Mouse (Mus musculus) cerebellum, postnatal 4 days (tissue): ENCODE measurements around the gene Btn1a1.

ENCODE experiments used
- DNase-seq, 2 experiments: peaks; one replicate each; pipeline ENCODE4 v3.0.0; 2022; ENCODE audit warnings: low spot score in 2 of 2, mixed read lengths in 1 of 2

The Btn1a1 gene

GRCm38 (mm10) chr13:23485271-23485670, 19.6 kb upstream of the Btn1a1 start:
- no peak for DNase-seq

GRCm38 (mm10) chr13:23483153-23483552, 17.5 kb upstream of the Btn1a1 start:
- no peak for DNase-seq

- peak in 1 of 2 experiments; percentile 70 for DNase-seq
These were observed 10.0 kb upstream of the Btn1a1 start for GRCm38 (mm10) chr13:23475658-23476057.

GRCm38 (mm10) chr13:23466911-23467310, 1.2 kb upstream of the Btn1a1 start:
- DNase-seq: peak in 1 of 2 experiments; percentile 58

GRCm38 (mm10) chr13:23466306-23466705, 605 bp upstream of the Btn1a1 start:
- no peak for DNase-seq

- no peak for DNase-seq
These were observed 797 bp downstream of the Btn1a1 start for GRCm38 (mm10) chr13:23464841-23465366.

GRCm38 (mm10) chr13:23464224-23464637, 1.5 kb downstream of the Btn1a1 start:
- DNase-seq: peak in 1 of 2 experiments; percentile 49

GRCm38 (mm10) chr13:23463381-23464223, 2.1 kb downstream of the Btn1a1 start:
- peak; percentile 64 to 75 for DNase-seq

GRCm38 (mm10) chr13:23462669-23463068, 3.0 kb downstream of the Btn1a1 start:
- no peak for DNase-seq

GRCm38 (mm10) chr13:23462063-23462462, 3.6 kb downstream of the Btn1a1 start:
- no peak for DNase-seq

GRCm38 (mm10) chr13:23459264-23459846, 6.3 kb downstream of the Btn1a1 start:
- DNase-seq: no peak

- DNase-seq: no peak
These were observed 11.8 kb downstream of the Btn1a1 start for GRCm38 (mm10) chr13:23453926-23454325.

GRCm38 (mm10) chr13:23453362-23453862, 12.3 kb downstream of the Btn1a1 start:
- DNase-seq: peak in 1 of 2 experiments; percentile 68

GRCm38 (mm10) chr13:23450398-23450797, 15.3 kb downstream of the Btn1a1 start:
- peak; percentile 59 to 76 for DNase-seq

- DNase-seq: peak in 1 of 2 experiments; percentile 54
These were observed 16.2 kb downstream of the Btn1a1 start for GRCm38 (mm10) chr13:23449235-23450095.

GRCm38 (mm10) chr13:23448758-23449157, 16.9 kb downstream of the Btn1a1 start:
- no peak for DNase-seq

- peak; percentile 72 to 84 for DNase-seq
These were observed 19.2 kb downstream of the Btn1a1 start for GRCm38 (mm10) chr13:23446498-23446952.

- peak; percentile 83 to 93 for DNase-seq
These were observed 20.0 kb downstream of the Btn1a1 start for GRCm38 (mm10) chr13:23445561-23446320.

- no peak for DNase-seq
These were observed 20.5 kb downstream of the Btn1a1 start for GRCm38 (mm10) chr13:23445156-23445555.

GRCm38 (mm10) chr13:23444451-23444850, 21.2 kb downstream of the Btn1a1 start:
- DNase-seq: no peak

GRCm38 (mm10) chr13:23439901-23440300, 25.8 kb downstream of the Btn1a1 start:
- no peak for DNase-seq
